Mouse (Mus musculus): Measurements from ENCODE around the gene Apobec1. TPM values are rescaled to one million over a fixed set of nuclear protein-coding genes. Genes with fewer than 3 reads are reported as not detected.

Gene Apobec1
- total and polyA plus RNA-seq, 3 experiments = 39.6 to 42.6 (median 41.9) TPM

DNA sequence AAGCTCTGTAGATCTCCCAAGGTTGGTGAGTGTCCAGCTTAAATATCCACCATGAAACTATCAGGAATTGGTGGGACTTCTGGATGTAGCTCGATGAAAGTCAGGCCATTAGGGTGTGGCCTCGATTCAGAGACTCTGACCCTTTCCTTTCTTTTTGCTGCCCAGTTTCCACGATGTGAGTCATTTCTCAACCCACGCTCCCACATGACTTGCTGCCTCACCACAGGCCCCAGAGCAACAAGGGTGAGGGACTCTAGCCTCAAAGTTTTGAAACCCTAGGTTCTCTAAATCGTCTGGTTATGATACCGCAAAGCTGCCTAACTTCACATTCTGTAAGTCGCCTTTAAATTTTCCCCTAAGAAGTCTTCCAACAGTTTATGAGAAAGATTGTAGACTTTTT is 33.1 kb upstream of the Apobec1 start:
- Histone ChIP-seq H3K27ac (ENCODE audit: insufficient read depth, low read depth) (0 out of 2 replicates have a peak overlapping the region, but pooled peaks have one; percentile 11), H3K27me3 (replicated peaks) (no peaks in the 10 kb centered on the region), H3K4me1 (ENCODE audit: control insufficient read depth in 1 of 2, insufficient read depth in 2 of 2) (peaks cover 4 to 37% of the 10 kb centered on the region in 2 experiments; a peak in 3 of 4 replicates), H3K9ac (ENCODE audit: insufficient read depth, low read depth) (no peak overlapping the region), H3K4me2 (ENCODE audit: insufficient read depth, low read depth, poor library complexity, severe bottlenecking) (peak overlapping the region; percentile 3; the same call in 1 of the 2 replicates), H3K79me2 (replicated peaks; ENCODE audit: control insufficient read depth, extremely low read depth, insufficient read depth, poor library complexity, severe bottlenecking) (no peaks in the 10 kb centered on the region), H3K9me3 (replicated peaks; ENCODE audit: low read length) (no peaks in the 10 kb centered on the region), H3K4me3 (replicated peaks in 1 of 3; ENCODE audit: low read depth in 2 of 3, low read length in 2 of 3, poor library complexity in 1 of 3) (no peak overlapping the region), H3K36me3 (replicated peaks in 1 of 2; ENCODE audit: control insufficient read depth in 1 of 2, insufficient read depth in 1 of 2, low read length in 1 of 2) (no peaks in the 10 kb centered on the region)
- peak; percentile 86 for TF ChIP-seq BHLHE40 (IDR thresholded peaks at IDR 0.05; ENCODE audit: low read depth, low read length)
- peak; percentile 46; the same call in 1 of the 2 replicates for TF ChIP-seq MAFK (IDR thresholded peaks at IDR 0.05; ENCODE audit: insufficient replicate concordance, low read length)
- TF ChIP-seq TCF12 (IDR thresholded peaks at IDR 0.05; ENCODE audit: low read depth, low read length) = peak; percentile 74
- TF ChIP-seq MEF2A (IDR thresholded peaks at IDR 0.05; ENCODE audit: borderline replicate concordance, low read depth, low read length) = peak; percentile 81
- peak; percentile 56 for TF ChIP-seq USF1 (IDR thresholded peaks at IDR 0.05; ENCODE audit: low read depth, low read length)
- TF ChIP-seq MAX (IDR thresholded peaks at IDR 0.05; ENCODE audit: low read length) = no peak
- peak; percentile 89 for TF ChIP-seq JUND (conservative IDR thresholded peaks at IDR 0.05; ENCODE audit: low read depth, low read length)
- peak; percentile 93 for TF ChIP-seq EP300 (IDR thresholded peaks at IDR 0.05; ENCODE audit: low read length)
- TF ChIP-seq ETS1 (conservative IDR thresholded peaks at IDR 0.05; ENCODE audit: low read depth, low read length) = peak; percentile 79
- TF ChIP-seq MAZ (IDR thresholded peaks at IDR 0.05; ENCODE audit: low read depth, low read length) = no peak
- no peak for TF ChIP-seq ZNF384 (IDR thresholded peaks at IDR 0.05; ENCODE audit: low read depth, low read length)
- TF ChIP-seq ZKSCAN1 (IDR thresholded peaks at IDR 0.05; ENCODE audit: borderline replicate concordance, low read depth, low read length) = no peak
- TF ChIP-seq MXI1 (IDR thresholded peaks at IDR 0.05; ENCODE audit: low read depth, low read length) = no peak
- no peak for TF ChIP-seq RAD21 (IDR thresholded peaks at IDR 0.05; ENCODE audit: low read depth, low read length)
- peak; percentile 88 for TF ChIP-seq JUN (IDR thresholded peaks at IDR 0.05; ENCODE audit: insufficient read depth, low read depth, low read length)
- peak; percentile 44; the same call in 1 of the 2 replicates for TF ChIP-seq RCOR1 (conservative IDR thresholded peaks at IDR 0.05; ENCODE audit: low read depth, low read length)
- peak; percentile 98 for TF ChIP-seq IRF4 (IDR thresholded peaks at IDR 0.05; ENCODE audit: low read depth, low read length)
- no peak for TF ChIP-seq ZC3H11A (IDR thresholded peaks at IDR 0.05; ENCODE audit: low read depth, low read length)
- peak; percentile 27; the same call in 1 of the 2 replicates for TF ChIP-seq MYC (IDR thresholded peaks at IDR 0.05; ENCODE audit: low read depth, low read length)
- DNase-seq (ENCODE audit: extremely low read depth) = peak; percentile 87
- in situ Hi-C loops (cut with MboI; ENCODE audit: low pct_ligation_motif_present, low pct_unique_long_range_greater_than_20kb, low sequenced_read_pairs) (no loop called here), dilution Hi-C loops (cut with MboI; ENCODE audit: extremely low pct_ligation_motif_present, extremely low pct_unique_long_range_greater_than_20kb, low sequenced_read_pairs) (no loop called here)

DNA sequence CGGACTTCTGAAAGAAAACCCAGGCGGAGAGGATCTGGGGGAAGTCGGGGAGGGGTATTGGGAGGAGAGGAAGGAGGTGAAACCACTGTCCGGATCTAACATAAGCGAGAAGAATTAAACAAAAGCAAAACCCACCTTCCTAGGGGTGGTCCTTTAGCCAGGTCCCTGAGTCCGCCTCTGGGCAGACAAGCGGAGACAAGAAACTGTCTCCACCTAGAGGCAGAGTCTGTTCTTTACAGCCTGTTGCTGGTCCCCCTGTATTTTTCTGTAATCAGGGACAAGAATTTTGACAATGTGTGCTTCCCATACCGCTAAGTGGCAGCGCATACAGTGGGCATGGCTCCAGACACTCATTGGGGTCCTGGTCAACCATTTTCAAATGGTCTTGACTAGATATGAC is 31.2 kb upstream of the Apobec1 start:
- H3K4me2 ChIP-seq (ENCODE audit: insufficient read depth, low read depth, poor library complexity, severe bottlenecking) = no peak overlapping the region
- H3K4me3 ChIP-seq (replicated peaks in 1 of 3; ENCODE audit: low read depth in 2 of 3, low read length in 2 of 3, poor library complexity in 1 of 3) = no peak overlapping the region
- H3K27ac ChIP-seq (ENCODE audit: insufficient read depth, low read depth) = no peak overlapping the region
- in situ Hi-C loops (cut with MboI; ENCODE audit: low pct_ligation_motif_present, low pct_unique_long_range_greater_than_20kb, low sequenced_read_pairs) = no loop called here
- peak; percentile 38 for DNase-seq (ENCODE audit: extremely low read depth)
- no peaks in the 10 kb centered on the region for H3K27me3 ChIP-seq (replicated peaks)
- H3K36me3 ChIP-seq (replicated peaks in 1 of 2; ENCODE audit: control insufficient read depth in 1 of 2, insufficient read depth in 1 of 2, low read length in 1 of 2) = no peaks in the 10 kb centered on the region
- no peaks in the 10 kb centered on the region for H3K79me2 ChIP-seq (replicated peaks; ENCODE audit: control insufficient read depth, extremely low read depth, insufficient read depth, poor library complexity, severe bottlenecking)
- H3K9me3 ChIP-seq (replicated peaks; ENCODE audit: low read length) = no peaks in the 10 kb centered on the region
- H3K4me1 ChIP-seq (ENCODE audit: control insufficient read depth in 1 of 2, insufficient read depth in 2 of 2) = peaks cover 4 to 32% of the 10 kb centered on the region in 2 experiments; a peak in 3 of 4 replicates
- TF ChIP-seq NELFE (IDR thresholded peaks at IDR 0.05; ENCODE audit: low read depth, low read length) = no peak
- TF ChIP-seq MYC (IDR thresholded peaks at IDR 0.05; ENCODE audit: low read depth, low read length) = no peak
- no peak for TF ChIP-seq ELF1 (IDR thresholded peaks at IDR 0.05; ENCODE audit: low read depth, low read length)
- no peak for TF ChIP-seq CHD1 (IDR thresholded peaks at IDR 0.05; ENCODE audit: low read depth, low read length)
- TF ChIP-seq USF2 (conservative IDR thresholded peaks at IDR 0.05; ENCODE audit: low read depth, low read length) = no peak
- TF ChIP-seq UBTF (IDR thresholded peaks at IDR 0.05; ENCODE audit: low read depth, low read length) = no peak
- no peak for TF ChIP-seq SIN3A (IDR thresholded peaks at IDR 0.05; ENCODE audit: low read length)
- peak; percentile 46 for TF ChIP-seq SMC3 (IDR thresholded peaks at IDR 0.05; ENCODE audit: low read depth, low read length)
- no peak for TF ChIP-seq POLR2A (IDR thresholded peaks at IDR 0.05; ENCODE audit: low read depth, low read length)
- no peak for TF ChIP-seq MXI1 (IDR thresholded peaks at IDR 0.05; ENCODE audit: low read depth, low read length)
- no peak for TF ChIP-seq PAX5 (IDR thresholded peaks at IDR 0.05; ENCODE audit: low read length)
- TF ChIP-seq ZMIZ1 (IDR thresholded peaks at IDR 0.05; ENCODE audit: low read depth, low read length) = no peak
- TF ChIP-seq HCFC1 (IDR thresholded peaks at IDR 0.05; ENCODE audit: low read depth, low read length) = no peak
- no peak for TF ChIP-seq KAT2A (IDR thresholded peaks at IDR 0.05; ENCODE audit: insufficient replicate concordance, low read length)
- peak; percentile 40 to 67; a peak in 3 of 4 replicates for TF ChIP-seq CTCF (conservative IDR thresholded peaks at IDR 0.05 in 1 of 2, IDR thresholded peaks at IDR 0.05 in 1 of 2; ENCODE audit: low read depth in 2 of 2, low read length in 2 of 2)
- no peak for TF ChIP-seq GABPA (IDR thresholded peaks at IDR 0.05; ENCODE audit: insufficient replicate concordance, low read depth, low read length)
- peak; percentile 61 for TF ChIP-seq RAD21 (IDR thresholded peaks at IDR 0.05; ENCODE audit: low read depth, low read length)
- TF ChIP-seq IRF4 (IDR thresholded peaks at IDR 0.05; ENCODE audit: low read depth, low read length) = no peak
- TF ChIP-seq NRF1 (IDR thresholded peaks at IDR 0.05; ENCODE audit: low read depth, low read length) = no peak
- no peak overlapping the region for H3K9ac ChIP-seq (ENCODE audit: insufficient read depth, low read depth)
- dilution Hi-C loops (cut with MboI; ENCODE audit: extremely low pct_ligation_motif_present, extremely low pct_unique_long_range_greater_than_20kb, low sequenced_read_pairs) = no loop called here

All from CH12.LX (cell line).